Mouse (Mus musculus): Measurements from ENCODE around the gene Mtnr1b. TPM values are rescaled to one million over a fixed set of nuclear protein-coding genes. Genes with fewer than 3 reads are reported as not detected.

The Mtnr1b gene
- polyA plus RNA-seq (2012; fragmentation: generic; extraction: Trizol) = not detected

DNA sequence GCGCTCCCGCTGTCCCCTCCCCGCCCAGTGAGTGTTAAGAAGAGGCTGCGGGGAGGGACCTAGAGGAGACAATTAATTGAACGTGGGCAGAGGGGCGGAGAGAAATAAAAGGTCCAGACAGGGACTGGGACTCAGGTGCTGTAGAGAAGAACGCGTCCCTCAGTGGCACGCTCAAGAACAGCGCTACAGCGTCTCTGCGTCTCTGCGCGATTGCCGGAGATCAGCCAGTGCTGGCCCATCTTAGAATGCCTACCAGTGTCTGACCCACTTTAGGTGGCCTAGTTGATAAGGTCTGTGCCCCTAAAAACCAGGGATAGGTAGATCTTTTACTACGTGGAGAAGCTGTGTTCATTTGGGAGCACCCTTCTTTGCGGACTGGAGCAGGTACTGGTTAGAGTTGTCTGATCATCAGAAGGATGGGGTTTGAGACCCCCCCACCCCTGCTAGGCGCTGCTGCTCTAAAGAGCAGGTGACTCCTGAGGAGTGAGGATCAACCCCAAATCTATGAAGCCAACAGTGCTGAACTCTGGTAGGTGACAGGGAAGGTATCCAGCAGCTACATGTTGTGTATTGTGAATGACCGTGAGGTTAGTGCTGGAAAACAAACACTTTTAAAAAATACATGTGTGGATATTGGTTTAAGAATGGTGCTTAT, at the start of gene Mtnr1b:
TSS of gene Mtnr1b (minus strand) at position 51 of the 655 bp plus-strand sequence.

Other genes with a start within 250 kb of the Mtnr1b start
- gene Deup1, start 246.6 kb downstream of the Mtnr1b start, polyA plus RNA-seq (2012; fragmentation: generic; extraction: Trizol) = not detected
- 1 to 10 TPM in 1 of 2 experiments, under 1 TPM in 1; 0.37 to 2.9 TPM for gene Slc36a4, start 164.8 kb downstream of the Mtnr1b start, polyA plus RNA-seq (2012; fragmentation: generic; extraction: Trizol)

All from C3H10T1/2 (cell line).